Comparison of ENCODE assay signal across 12 mouse cellular contexts in genomic region chr4:55125048-55125737, GRCm38 (mm10).
DNase-seq lines count a peak whose midpoint lies in the region; ATAC-seq and TF ChIP-seq lines count a peak whose summit lies in the region.
"Had no signal": no experiment of that assay in that cellular context is flagged by ENCODE, and none has a peak within 500 bp of the region (broad histone marks: within the 10 kb centered on the region; RNA-seq: fewer than 3 reads in every experiment).

No protein-coding gene starts in this region.

- TF ChIP-seq CTCF in heart, postnatal 0 days (IDR thresholded peaks at IDR 0.05; ENCODE audit: low read depth): no peak

- H3K9ac ChIP-seq in heart, postnatal 0 days (replicated peaks; ENCODE audit: low read depth, low read length): no peak overlapping the region
- H3K9ac ChIP-seq in stomach, embryonic 16.5 days (ENCODE audit: low read length): no peak overlapping the region
- H3K9ac ChIP-seq: midbrain, embryonic 12.5 days had no signal

- DNase-seq in frontal cortex, postnatal 10 days (ENCODE audit: low spot score in 2 of 2): peak; percentile 14 to 17
- no peak for DNase-seq in frontal cortex, postnatal 14 days (ENCODE audit: low spot score in 2 of 2)
- DNase-seq in ovary, adult 18-20 months (ENCODE audit: low spot score): peak; percentile 7
- no peak for DNase-seq in ovary, postnatal 14 days (ENCODE audit: low spot score)
- DNase-seq in heart, postnatal 0 days (ENCODE audit: low spot score): peak; percentile 94
- DNase-seq in yolk sac, embryonic 10.5 days (ENCODE audit: low spot score): no peak
- no peak for DNase-seq in kidney, postnatal 10 days
- DNase-seq: adrenal gland, postnatal 25 days had no signal

- H3K4me3 ChIP-seq in heart, postnatal 0 days (ENCODE audit: low read depth, low read length): peak overlapping the region; percentile 20
- H3K4me3 ChIP-seq in stomach, embryonic 16.5 days (replicated peaks; ENCODE audit: low read length): no peak overlapping the region; the same call in 1 of the 2 replicates
- H3K4me3 ChIP-seq: erythroblast, embryonic 14.5 days; left cerebral cortex, adult 2 months; midbrain, embryonic 12.5 days had no signal

- H3K36me3 ChIP-seq in heart, postnatal 0 days (replicated peaks; ENCODE audit: control insufficient read depth, insufficient read depth, low read length): no peaks in the 10 kb centered on the region
- H3K36me3 ChIP-seq in stomach, embryonic 16.5 days (ENCODE audit: control insufficient read depth, insufficient read depth, low read length): no peaks in the 10 kb centered on the region
- H3K36me3 ChIP-seq: midbrain, embryonic 12.5 days had no signal

- 0 out of 2 replicates have a peak, but pooled peaks cover 8% of the 10 kb centered on the region for H3K4me1 ChIP-seq in heart, postnatal 0 days (ENCODE audit: control insufficient read depth, insufficient read depth)
- H3K4me1 ChIP-seq in stomach, embryonic 16.5 days (ENCODE audit: control insufficient read depth, insufficient read depth, low read length): no peaks in the 10 kb centered on the region

- no peaks in the 10 kb centered on the region for H3K9me3 ChIP-seq in heart, postnatal 0 days (replicated peaks; ENCODE audit: control insufficient read depth, low read length)
- no peaks in the 10 kb centered on the region for H3K9me3 ChIP-seq in stomach, embryonic 16.5 days (replicated peaks; ENCODE audit: control insufficient read depth, low read length)
- H3K9me3 ChIP-seq: midbrain, embryonic 12.5 days had no signal

- no peak overlapping the region for H3K27ac ChIP-seq in heart, postnatal 0 days (ENCODE audit: low read depth)
- no peak overlapping the region; the same call in 1 of the 2 replicates for H3K27ac ChIP-seq in stomach, embryonic 16.5 days (ENCODE audit: low read length)
- H3K27ac ChIP-seq: left cerebral cortex, adult 2 months; midbrain, embryonic 12.5 days had no signal

- WGBS in heart, postnatal 0 days: 23% methylated on average over 11 of the region's 11 CpGs
- 40% methylated on average over 11 of the region's 11 CpGs for WGBS in stomach, embryonic 16.5 days

- peak overlapping the region; percentile 53 for H3K4me2 ChIP-seq in heart, postnatal 0 days (ENCODE audit: low read depth, low read length)
- H3K4me2 ChIP-seq in stomach, embryonic 16.5 days (ENCODE audit: low read depth, low read length): peak overlapping the region; percentile 38
- H3K4me2 ChIP-seq: midbrain, embryonic 12.5 days had no signal

- TF ChIP-seq EP300 in heart, postnatal 0 days (IDR thresholded peaks at IDR 0.05; ENCODE audit: low read depth): no peak

- ATAC-seq in heart, postnatal 0 days (ENCODE audit: insufficient read depth, low read depth): peak; percentile 63
- no peak for ATAC-seq in stomach, embryonic 16.5 days (ENCODE audit: insufficient read depth, low FRiP score)

- no peaks in the 10 kb centered on the region for H3K27me3 ChIP-seq in heart, postnatal 0 days (ENCODE audit: control insufficient read depth, insufficient read depth, low read length)
- no peaks in the 10 kb centered on the region for H3K27me3 ChIP-seq in stomach, embryonic 16.5 days (ENCODE audit: control insufficient read depth, insufficient read depth, low read length)
- H3K27me3 ChIP-seq: midbrain, embryonic 12.5 days had no signal

Comparison
In these comparisons a context has a peak if more than half of its experiments do, and no peak if none do; other contexts are left out.
1. DNase-seq: peak in frontal cortex, postnatal 10 days (2 of 2), ovary, adult 18-20 months (single experiment) and heart, postnatal 0 days (single experiment); none in frontal cortex, postnatal 14 days (0 of 2), ovary, postnatal 14 days (single experiment), yolk sac, embryonic 10.5 days (single experiment) and kidney, postnatal 10 days (single experiment).